Mouse (Mus musculus) CH12.LX (cell line): ENCODE data around the gene Kcnn1.

ENCODE experiments used
- CTCF ChIP-seq, 2 experiments: IDR thresholded peaks in 1 of 2; conservative IDR thresholded peaks in 1 of 2; 2 replicates each; pipeline ENCODE4 v1.5.1; 2011 to 2012; ENCODE audit warnings: low read depth in 2 of 2, low read length in 2 of 2, improper control_type of control experiment in 1 of 2, inconsistent platforms in 1 of 2, mild to moderate bottlenecking in 1 of 2, moderate library complexity in 1 of 2
- MAFK ChIP-seq: IDR thresholded peaks from 2 replicates; pipeline ENCODE4 v1.6.1; 2011; ENCODE audit warnings: low read length, improper control_type of control experiment; ENCODE audit not compliant: insufficient replicate concordance
- MXI1 ChIP-seq: IDR thresholded peaks from 2 replicates; pipeline ENCODE4 v1.6.1; 2011; ENCODE audit warnings: mild to moderate bottlenecking, low read depth, low read length, improper control_type of control experiment
- RAD21 ChIP-seq: IDR thresholded peaks from 2 replicates; pipeline ENCODE4 v1.6.1; 2011; ENCODE audit warnings: low read depth, mild to moderate bottlenecking, low read length, improper control_type of control experiment, moderate library complexity

GRCm38 (mm10) chr8:70896316-70897020 lies 33.4 kb upstream of the Kcnn1 start:
- TF ChIP-seq RAD21 (no peak), MXI1 (no peak), MAFK (no peak), CTCF (conservative IDR thresholded peaks at IDR 0.05 in 1 of 2, IDR thresholded peaks at IDR 0.05 in 1 of 2; ENCODE audit: low read depth in 2 of 2, low read length in 2 of 2) (no peak)
